Mouse (Mus musculus) liver, embryonic 14.5 days (tissue): Measurements from ENCODE around the gene Ccdc171.
A peak's percentile ranks its signal among the peaks of the same experiment; 100 is the strongest.
"Not testable (repeated sequence)": the region's sequence is repeated elsewhere in the genome, so short reads cannot be mapped to it uniquely, and the experiment has no call there.

Experiments used
- CTCF ChIP-seq: IDR thresholded peaks from 2 replicates; pipeline ENCODE4 v1.5.1; 2016; ENCODE audit warnings: antibody characterized with exemption, low read depth, control low read depth
- EP300 ChIP-seq: IDR thresholded peaks from 2 replicates; pipeline ENCODE4 v1.6.1; 2016; ENCODE audit warnings: antibody characterized with exemption, low read depth

- TF ChIP-seq CTCF: peak; percentile 15; the same call in 1 of the 2 replicates
- not testable (repeated sequence) for TF ChIP-seq EP300
Measured at GRCm38 (mm10) chr4:83530060-83530459, 4.7 kb downstream of the Ccdc171 start.
